Mouse (Mus musculus): ENCODE measurements around the gene Fndc10. TPM values are rescaled to one million over a fixed set of nuclear protein-coding genes. Genes with fewer than 3 reads are reported as not detected.
"Not testable (repeated sequence)": the region's sequence is repeated elsewhere in the genome, so short reads cannot be mapped to it uniquely, and the experiment has no call there.

Fndc10 gene
- total and polyA plus RNA-seq, 3 experiments: 0.16 TPM; not detected in 2

DNA sequence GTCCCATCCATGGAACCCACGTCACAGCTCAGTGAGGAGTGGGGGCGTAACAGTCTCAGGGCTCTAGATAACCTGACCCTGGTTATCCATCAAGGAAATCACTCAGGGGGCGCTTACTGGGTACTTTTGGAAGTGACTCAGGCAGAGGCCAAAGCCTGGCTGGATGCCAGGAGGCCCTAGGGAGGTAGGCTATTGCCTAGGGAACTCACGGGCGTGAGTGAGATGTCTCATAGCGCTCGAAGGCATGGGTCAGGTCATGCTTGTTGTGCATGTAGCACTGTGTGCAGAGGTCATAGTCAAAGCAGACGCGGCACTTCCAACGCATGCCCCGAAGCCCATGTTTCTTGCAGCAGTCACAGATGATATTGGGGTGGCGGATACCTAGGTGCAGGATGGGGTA lies 33.5 kb upstream of the Fndc10 start:
- TF ChIP-seq POLR2AphosphoS5 (IDR thresholded peaks at IDR 0.05; ENCODE audit: insufficient replicate concordance, low read depth, low read length) (no peak), CTCF (IDR thresholded peaks at IDR 0.05; ENCODE audit: low read depth, low read length) (no peak)
- DNase-seq (ENCODE audit: low spot score) (no peak), ATAC-seq (ENCODE audit: extremely low read depth, insufficient number of reproducible peaks, low FRiP score, poor library complexity, severe bottlenecking) (no peak)
- Histone ChIP-seq H3K36me3 (replicated peaks) (peaks cover 87% of the 10 kb centered on the region), H3K4me3 (ENCODE audit: low read depth, low read length) (0 out of 2 replicates have a peak overlapping the region, but pooled peaks have one; percentile 3), H3K4me1 (ENCODE audit: insufficient read depth, low read depth, low read length) (no peaks in the 10 kb centered on the region; the same call in 1 of the 2 replicates), H3K9me3 (replicated peaks) (no peaks in the 10 kb centered on the region), H3K27me3 (ENCODE audit: insufficient read depth, low read length) (no peaks in the 10 kb centered on the region; the same call in 1 of the 2 replicates)

GRCm38 (mm10) chr4:155666903-155667302 lies 27.2 kb upstream of the Fndc10 start:
- H3K27me3 ChIP-seq (ENCODE audit: insufficient read depth, low read length): 0 out of 2 replicates have a peak, but pooled peaks cover under 1% of the 10 kb centered on the region
- ATAC-seq (ENCODE audit: extremely low read depth, insufficient number of reproducible peaks, low FRiP score, poor library complexity, severe bottlenecking) (no peak), DNase-seq (ENCODE audit: low spot score) (no peak)
- H3K4me3 ChIP-seq (ENCODE audit: low read depth, low read length): no peak overlapping the region
- TF ChIP-seq CTCF (IDR thresholded peaks at IDR 0.05; ENCODE audit: low read depth, low read length) (no peak), GATA1 (IDR thresholded peaks at IDR 0.05; ENCODE audit: borderline replicate concordance, low read length) (no peak), TAL1 (conservative IDR thresholded peaks at IDR 0.05; ENCODE audit: low read depth, low read length) (no peak), POLR2AphosphoS5 (IDR thresholded peaks at IDR 0.05; ENCODE audit: insufficient replicate concordance, low read depth, low read length) (no peak), GATA2 (IDR thresholded peaks at IDR 0.05; ENCODE audit: borderline replicate concordance, low read depth, low read length) (no peak)
- H3K9me3 ChIP-seq (replicated peaks): no peaks in the 10 kb centered on the region
- peaks cover 21% of the 10 kb centered on the region for H3K4me1 ChIP-seq (ENCODE audit: insufficient read depth, low read depth, low read length)
- peaks cover 38% of the 10 kb centered on the region for H3K36me3 ChIP-seq (replicated peaks)

DNA sequence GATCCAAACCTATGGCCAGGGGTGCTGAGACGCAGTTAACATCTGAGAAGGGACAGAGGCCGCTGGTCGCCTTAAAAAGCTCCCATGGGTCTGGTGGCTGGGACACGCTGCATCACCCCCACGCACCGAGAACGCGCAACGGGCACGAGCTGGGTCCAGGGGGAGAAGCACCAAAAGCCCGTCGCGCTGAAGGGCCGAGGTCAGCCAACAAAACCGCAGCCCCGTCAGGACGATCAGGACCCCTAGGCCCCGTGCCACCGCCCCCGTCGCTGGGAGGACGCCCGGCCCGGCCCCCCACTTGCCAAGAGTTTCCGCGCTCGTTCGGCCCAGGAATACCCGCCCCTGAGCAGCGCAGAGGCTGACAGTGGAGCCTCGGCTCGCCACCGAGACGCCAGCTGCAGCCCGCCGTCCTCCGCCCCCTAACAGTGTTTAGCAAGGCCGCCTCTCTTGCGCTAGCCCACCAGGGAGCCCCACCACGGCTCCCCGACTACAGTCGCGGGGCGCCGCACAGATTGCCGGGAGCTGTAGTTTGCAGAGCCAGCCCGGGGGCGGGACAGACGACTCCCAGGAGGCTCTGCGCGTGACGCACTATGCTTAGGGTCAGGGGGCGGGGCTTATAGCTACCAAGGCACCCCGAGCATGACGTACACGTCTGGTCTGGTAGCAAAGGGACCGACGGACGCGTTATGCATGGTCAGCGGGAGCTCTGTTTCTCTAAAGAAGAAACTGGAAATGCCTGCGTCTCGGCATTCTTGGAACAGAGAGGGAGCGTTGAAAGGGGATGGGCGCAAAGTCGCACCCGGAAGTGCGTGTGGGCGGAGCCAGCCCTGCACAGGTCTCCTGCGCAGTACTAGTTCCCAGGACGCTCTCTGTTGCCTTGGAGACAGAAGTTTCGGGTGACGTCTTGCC lies 25.2 kb upstream of the Fndc10 start, which contains the start of gene Mib2:
TSS of gene Mib2 (minus strand) at position 510 of the 909 bp plus-strand sequence.
- DNase-seq (ENCODE audit: low spot score) (peak; percentile 93), ATAC-seq (ENCODE audit: extremely low read depth, insufficient number of reproducible peaks, low FRiP score, poor library complexity, severe bottlenecking) (peak; percentile 99)
- no peak for TF ChIP-seq POLR2AphosphoS5 (IDR thresholded peaks at IDR 0.05; ENCODE audit: insufficient replicate concordance, low read depth, low read length)
- TF ChIP-seq GATA2 (IDR thresholded peaks at IDR 0.05; ENCODE audit: borderline replicate concordance, low read depth, low read length): no peak
- no peak for TF ChIP-seq CTCF (IDR thresholded peaks at IDR 0.05; ENCODE audit: low read depth, low read length)
- TF ChIP-seq GATA1 (IDR thresholded peaks at IDR 0.05; ENCODE audit: borderline replicate concordance, low read length): no peak
- no peak for TF ChIP-seq TAL1 (conservative IDR thresholded peaks at IDR 0.05; ENCODE audit: low read depth, low read length)
- Histone ChIP-seq H3K9me3 (replicated peaks) (no peaks in the 10 kb centered on the region), H3K4me1 (ENCODE audit: insufficient read depth, low read depth, low read length) (peaks cover 23% of the 10 kb centered on the region), H3K4me3 (ENCODE audit: low read depth, low read length) (peak within 1 kb of the TSS; percentile 92), H3K27me3 (ENCODE audit: insufficient read depth, low read length) (0 out of 2 replicates have a peak, but pooled peaks cover 2% of the 10 kb centered on the region), H3K36me3 (replicated peaks) (peaks cover 22% of the 10 kb centered on the region)

DNA sequence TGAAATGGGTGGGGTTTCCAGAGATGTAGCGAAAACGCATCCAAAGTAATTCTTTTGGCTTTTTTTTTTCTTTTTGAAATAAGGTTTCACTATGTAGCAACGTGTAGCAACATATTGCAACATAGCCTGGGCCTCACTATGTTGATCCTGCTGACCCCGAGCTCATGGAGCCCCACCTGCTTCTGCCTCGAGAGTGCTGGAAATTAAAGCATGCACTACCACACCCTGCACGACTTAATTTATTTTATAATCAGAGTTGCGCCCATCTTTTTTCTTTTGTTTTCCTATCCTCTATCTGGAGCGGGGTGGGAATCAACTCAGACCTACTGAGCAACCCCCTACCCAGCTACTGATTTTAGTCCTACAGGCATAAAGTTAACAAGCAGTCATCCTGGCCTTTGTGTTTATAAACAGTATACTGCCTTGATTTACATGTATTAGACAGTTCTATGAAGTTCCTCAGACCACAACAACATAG lies 24.5 kb upstream of the Fndc10 start:
- DNase-seq (ENCODE audit: low spot score): no peak

DNA sequence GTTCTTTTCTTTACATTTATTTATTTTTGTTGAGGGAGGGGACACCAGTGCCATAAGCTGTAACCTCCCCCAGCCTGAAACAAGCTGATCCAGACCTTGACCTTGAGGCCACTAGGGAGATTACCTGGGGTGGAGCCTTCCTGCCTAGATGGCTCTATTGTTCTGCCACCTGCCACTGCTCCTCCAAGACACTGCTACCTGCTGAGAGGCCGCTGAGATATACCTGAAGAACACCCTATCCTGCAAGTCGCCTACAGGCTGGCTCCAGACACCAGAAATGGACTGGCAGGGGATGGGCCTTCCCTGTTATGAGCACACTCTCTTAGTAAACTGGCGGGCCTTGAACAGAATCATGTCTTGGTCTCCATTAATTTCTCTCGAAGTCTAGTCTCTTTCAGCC lies 23.9 kb upstream of the Fndc10 start:
- not testable (repeated sequence) for H3K4me3 ChIP-seq (ENCODE audit: low read depth, low read length); DNase-seq (ENCODE audit: low spot score); H3K36me3 ChIP-seq (replicated peaks); H3K9me3 ChIP-seq (replicated peaks); ATAC-seq (ENCODE audit: extremely low read depth, insufficient number of reproducible peaks, low FRiP score, poor library complexity, severe bottlenecking); H3K27me3 ChIP-seq (ENCODE audit: insufficient read depth, low read length)
- peaks cover 23% of the 10 kb centered on the region for H3K4me1 ChIP-seq (ENCODE audit: insufficient read depth, low read depth, low read length)

More for the DNA sequence above, 24.5 kb upstream of the Fndc10 start:
- Histone ChIP-seq H3K4me1 (ENCODE audit: insufficient read depth, low read depth, low read length) (peaks cover 23% of the 10 kb centered on the region), H3K27me3 (ENCODE audit: insufficient read depth, low read length) (0 out of 2 replicates have a peak, but pooled peaks cover 2% of the 10 kb centered on the region), H3K4me3 (ENCODE audit: low read depth, low read length) (peak overlapping the region; percentile 92), H3K9me3 (replicated peaks) (no peaks in the 10 kb centered on the region), H3K36me3 (replicated peaks) (peaks cover 16% of the 10 kb centered on the region)
- TF ChIP-seq CTCF (IDR thresholded peaks at IDR 0.05; ENCODE audit: low read depth, low read length): no peak
- no peak for TF ChIP-seq TAL1 (conservative IDR thresholded peaks at IDR 0.05; ENCODE audit: low read depth, low read length)
- TF ChIP-seq GATA1 (IDR thresholded peaks at IDR 0.05; ENCODE audit: borderline replicate concordance, low read length): no peak
- no peak for TF ChIP-seq POLR2AphosphoS5 (IDR thresholded peaks at IDR 0.05; ENCODE audit: insufficient replicate concordance, low read depth, low read length)
- no peak for TF ChIP-seq GATA2 (IDR thresholded peaks at IDR 0.05; ENCODE audit: borderline replicate concordance, low read depth, low read length)
- 0 out of 2 replicates have a peak, but pooled peaks have one; percentile 1 for ATAC-seq (ENCODE audit: extremely low read depth, insufficient number of reproducible peaks, low FRiP score, poor library complexity, severe bottlenecking)

DNA sequence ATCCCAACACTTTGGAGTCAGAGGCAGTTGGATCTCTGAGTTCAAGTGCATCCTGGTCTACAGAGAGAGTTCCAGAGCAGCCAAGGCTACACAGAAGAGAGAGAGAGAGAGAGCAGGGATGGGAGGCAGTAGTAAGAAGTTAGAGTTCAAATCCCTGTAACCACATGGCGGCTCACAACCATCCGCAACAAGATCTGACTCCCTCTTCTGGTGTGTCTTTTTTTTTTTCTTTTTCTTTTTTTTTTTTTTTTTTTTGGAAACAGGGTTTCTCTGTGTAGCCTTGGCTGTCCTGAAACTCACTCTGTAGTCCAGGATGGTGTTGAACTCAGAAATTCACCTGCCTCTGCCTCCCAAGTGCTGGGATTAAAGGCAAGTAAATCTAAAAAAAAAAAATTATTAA lies 22.1 kb upstream of the Fndc10 start:
- Histone ChIP-seq H3K9me3 (replicated peaks) (no peaks in the 10 kb centered on the region), H3K4me3 (ENCODE audit: low read depth, low read length) (no peak overlapping the region), H3K4me1 (ENCODE audit: insufficient read depth, low read depth, low read length) (peaks cover 21% of the 10 kb centered on the region), H3K27me3 (ENCODE audit: insufficient read depth, low read length) (0 out of 2 replicates have a peak, but pooled peaks cover 2% of the 10 kb centered on the region), H3K36me3 (replicated peaks) (no peaks in the 10 kb centered on the region)
- DNase-seq (ENCODE audit: low spot score): no peak
- TF ChIP-seq POLR2AphosphoS5 (IDR thresholded peaks at IDR 0.05; ENCODE audit: insufficient replicate concordance, low read depth, low read length): no peak
- ATAC-seq (ENCODE audit: extremely low read depth, insufficient number of reproducible peaks, low FRiP score, poor library complexity, severe bottlenecking): no peak
